Mouse (Mus musculus) liver, postnatal 0 days (tissue): ENCODE measurements around the gene Hcfc2.

Source experiments
- CTCF ChIP-seq: sonication (generic); IDR thresholded peaks from 2 replicates; pipeline ENCODE4 v1.5.1; 2016; ENCODE audit warnings: antibody characterized with exemption, low read depth
- EP300 ChIP-seq: IDR thresholded peaks from 2 replicates; pipeline ENCODE4 v1.6.1; 2016; ENCODE audit warnings: antibody characterized with exemption, low read depth, mild to moderate bottlenecking

DNA sequence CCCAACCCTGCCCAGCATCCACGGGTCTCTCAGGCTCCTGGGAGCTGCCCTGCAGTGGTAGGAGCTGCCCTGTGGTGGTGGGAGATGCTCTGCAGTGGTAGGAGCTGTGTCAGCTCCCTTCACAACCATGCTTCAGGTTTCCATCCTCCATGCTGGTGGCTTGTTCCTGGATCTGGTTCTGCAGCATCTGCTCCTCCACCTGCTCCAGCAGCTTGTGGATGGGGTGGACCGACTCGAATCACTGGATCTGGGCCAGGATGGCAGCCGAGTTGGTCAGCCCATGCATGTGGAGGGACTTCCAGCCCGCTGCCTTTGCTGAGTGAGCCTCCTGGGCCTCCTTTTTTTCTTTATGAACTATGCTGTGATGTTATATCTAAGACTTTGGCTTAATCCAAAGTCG lies 19.0 kb upstream of the Hcfc2 start:
- TF ChIP-seq CTCF = no peak
- no peak for TF ChIP-seq EP300
